Mouse (Mus musculus): ENCODE data around the gene Rem2. TPM values are rescaled to one million over a fixed set of nuclear protein-coding genes. Genes with fewer than 3 reads are reported as not detected.

Rem2 gene
- polyA plus RNA-seq, 1 experiment: not detected

GRCm38 (mm10) chr14:54432078-54432836 is 43.6 kb upstream of the Rem2 start:
- H3K36me3 ChIP-seq (ENCODE audit: control insufficient read depth): peaks cover 25% of the 10 kb centered on the region

GRCm38 (mm10) chr14:54432837-54433830 is 42.8 kb upstream of the Rem2 start:
- no peaks in the 10 kb centered on the region; the same call in 1 of the 2 replicates for H3K9me3 ChIP-seq (ENCODE audit: control insufficient read depth, low read length)
- H3K4me1 ChIP-seq (ENCODE audit: control insufficient read depth): peaks cover 35% of the 10 kb centered on the region
- TF ChIP-seq GATA1 (IDR thresholded peaks at IDR 0.05; ENCODE audit: low read length): no peak
- peak overlapping the region; percentile 62 for H3K4me3 ChIP-seq (replicated peaks)
- H3K36me3 ChIP-seq (ENCODE audit: control insufficient read depth): peaks cover 26% of the 10 kb centered on the region
- H3K27me3 ChIP-seq (ENCODE audit: control insufficient read depth): peaks cover 51% of the 10 kb centered on the region

More at GRCm38 (mm10) chr14:54432078-54432836, 43.6 kb upstream of the Rem2 start:
- Histone ChIP-seq H3K4me3 (replicated peaks) (peak overlapping the region; percentile 62), H3K27me3 (ENCODE audit: control insufficient read depth) (peaks cover 51% of the 10 kb centered on the region), H3K9me3 (ENCODE audit: control insufficient read depth, low read length) (no peaks in the 10 kb centered on the region; the same call in 1 of the 2 replicates), H3K4me1 (ENCODE audit: control insufficient read depth) (peaks cover 43% of the 10 kb centered on the region)
- TF ChIP-seq TAL1 (IDR thresholded peaks at IDR 0.05; ENCODE audit: low read length) (no peak), GATA1 (IDR thresholded peaks at IDR 0.05; ENCODE audit: low read length) (no peak)

GRCm38 (mm10) chr14:54433941-54434531 is 41.9 kb upstream of the Rem2 start:
- H3K4me1 ChIP-seq (ENCODE audit: control insufficient read depth): peaks cover 32% of the 10 kb centered on the region
- peaks cover 51% of the 10 kb centered on the region for H3K27me3 ChIP-seq (ENCODE audit: control insufficient read depth)
- peaks cover 20% of the 10 kb centered on the region for H3K36me3 ChIP-seq (ENCODE audit: control insufficient read depth)
- H3K9me3 ChIP-seq (ENCODE audit: control insufficient read depth, low read length): no peaks in the 10 kb centered on the region; the same call in 1 of the 2 replicates
- TF ChIP-seq GATA1 (IDR thresholded peaks at IDR 0.05; ENCODE audit: low read length): no peak
- no peak for TF ChIP-seq TAL1 (IDR thresholded peaks at IDR 0.05; ENCODE audit: low read length)
- H3K4me3 ChIP-seq (replicated peaks): no peak overlapping the region

- peaks cover 27% of the 10 kb centered on the region for H3K4me1 ChIP-seq (ENCODE audit: control insufficient read depth)
- H3K4me3 ChIP-seq (replicated peaks): no peak overlapping the region
- H3K36me3 ChIP-seq (ENCODE audit: control insufficient read depth): peaks cover 9% of the 10 kb centered on the region; the same call in 1 of the 2 replicates
- no peaks in the 10 kb centered on the region; the same call in 1 of the 2 replicates for H3K9me3 ChIP-seq (ENCODE audit: control insufficient read depth, low read length)
- peaks cover 44% of the 10 kb centered on the region for H3K27me3 ChIP-seq (ENCODE audit: control insufficient read depth)
- TF ChIP-seq GATA1 (IDR thresholded peaks at IDR 0.05; ENCODE audit: low read length) (no peak), TAL1 (IDR thresholded peaks at IDR 0.05; ENCODE audit: low read length) (no peak)
Measured at GRCm38 (mm10) chr14:54435194-54435918, 40.5 kb upstream of the Rem2 start.

- no peak for TF ChIP-seq TAL1 (IDR thresholded peaks at IDR 0.05; ENCODE audit: low read length)
- no peak for TF ChIP-seq GATA1 (IDR thresholded peaks at IDR 0.05; ENCODE audit: low read length)
- Histone ChIP-seq H3K4me1 (ENCODE audit: control insufficient read depth) (peaks cover 2% of the 10 kb centered on the region; the same call in 1 of the 2 replicates), H3K9me3 (ENCODE audit: control insufficient read depth, low read length) (no peaks in the 10 kb centered on the region), H3K27me3 (ENCODE audit: control insufficient read depth) (peaks cover 6% of the 10 kb centered on the region), H3K4me3 (replicated peaks) (no peak overlapping the region), H3K36me3 (ENCODE audit: control insufficient read depth) (peaks cover 14% of the 10 kb centered on the region; the same call in 1 of the 2 replicates)
Measured at GRCm38 (mm10) chr14:54439155-54439554, 36.7 kb upstream of the Rem2 start.

- H3K4me1 ChIP-seq (ENCODE audit: control insufficient read depth): peaks cover 2% of the 10 kb centered on the region
- H3K27me3 ChIP-seq (ENCODE audit: control insufficient read depth): peaks cover 2% of the 10 kb centered on the region
- TF ChIP-seq GATA1 (IDR thresholded peaks at IDR 0.05; ENCODE audit: low read length): no peak
- no peak for TF ChIP-seq TAL1 (IDR thresholded peaks at IDR 0.05; ENCODE audit: low read length)
Measured at GRCm38 (mm10) chr14:54439610-54440009, 36.3 kb upstream of the Rem2 start.

GRCm38 (mm10) chr14:54440538-54440937 is 35.4 kb upstream of the Rem2 start:
- no peak overlapping the region for H3K4me3 ChIP-seq (replicated peaks)
- H3K9me3 ChIP-seq (ENCODE audit: control insufficient read depth, low read length): no peaks in the 10 kb centered on the region
- TF ChIP-seq TAL1 (IDR thresholded peaks at IDR 0.05; ENCODE audit: low read length) (no peak), GATA1 (IDR thresholded peaks at IDR 0.05; ENCODE audit: low read length) (no peak)
- H3K36me3 ChIP-seq (ENCODE audit: control insufficient read depth): peaks cover 14% of the 10 kb centered on the region; the same call in 1 of the 2 replicates
- peaks cover 5% of the 10 kb centered on the region for H3K4me1 ChIP-seq (ENCODE audit: control insufficient read depth)
- no peaks in the 10 kb centered on the region; the same call in 1 of the 2 replicates for H3K27me3 ChIP-seq (ENCODE audit: control insufficient read depth)

More at GRCm38 (mm10) chr14:54439610-54440009, 36.3 kb upstream of the Rem2 start:
- Histone ChIP-seq H3K4me3 (replicated peaks) (no peak overlapping the region), H3K36me3 (ENCODE audit: control insufficient read depth) (peaks cover 14% of the 10 kb centered on the region; the same call in 1 of the 2 replicates), H3K9me3 (ENCODE audit: control insufficient read depth, low read length) (no peaks in the 10 kb centered on the region)

- peaks cover 12% of the 10 kb centered on the region; the same call in 1 of the 2 replicates for H3K36me3 ChIP-seq (ENCODE audit: control insufficient read depth)
- no peak for TF ChIP-seq TAL1 (IDR thresholded peaks at IDR 0.05; ENCODE audit: low read length)
- no peak for TF ChIP-seq GATA1 (IDR thresholded peaks at IDR 0.05; ENCODE audit: low read length)
- H3K4me1 ChIP-seq (ENCODE audit: control insufficient read depth): peaks cover 11% of the 10 kb centered on the region
- no peaks in the 10 kb centered on the region; the same call in 1 of the 2 replicates for H3K27me3 ChIP-seq (ENCODE audit: control insufficient read depth)
- H3K9me3 ChIP-seq (ENCODE audit: control insufficient read depth, low read length): no peaks in the 10 kb centered on the region
- no peak overlapping the region for H3K4me3 ChIP-seq (replicated peaks)
Measured at GRCm38 (mm10) chr14:54441365-54441764, 34.5 kb upstream of the Rem2 start.

Data from erythroblast, embryonic 14.5 days (primary cell).